Mouse (Mus musculus): ENCODE results near the gene Robo2. TPM values are rescaled to one million over a fixed set of nuclear protein-coding genes. Genes with fewer than 3 reads are reported as not detected.

The Robo2 gene
- polyA plus RNA-seq, 1 experiment from 2014 or later: 31.5 TPM

GRCm38 (mm10) chr16:74237411-74237930 is 174.2 kb downstream of the Robo2 start:
- no peak overlapping the region for H3K9ac ChIP-seq (ENCODE audit: low read length)
- no peak overlapping the region for H3K4me2 ChIP-seq (ENCODE audit: low read depth, low read length)
- WGBS: 89% methylated on average over 2 of the region's 2 CpGs

GRCm38 (mm10) chr16:74234393-74235059 is 177.1 kb downstream of the Robo2 start:
- WGBS: 87% methylated on average over 6 of the region's 6 CpGs
- no peak overlapping the region for H3K4me2 ChIP-seq (ENCODE audit: low read depth, low read length)
- no peak overlapping the region for H3K9ac ChIP-seq (ENCODE audit: low read length)

More at GRCm38 (mm10) chr16:74237411-74237930, 174.2 kb downstream of the Robo2 start:
- Histone ChIP-seq H3K27me3 (ENCODE audit: control insufficient read depth, insufficient read depth, low read length) (no peaks in the 10 kb centered on the region), H3K4me1 (ENCODE audit: control insufficient read depth, insufficient read depth, low read length) (no peaks in the 10 kb centered on the region), H3K27ac (ENCODE audit: low read length) (no peak overlapping the region), H3K36me3 (ENCODE audit: control insufficient read depth, insufficient read depth, low read length) (no peaks in the 10 kb centered on the region), H3K9me3 (replicated peaks; ENCODE audit: control insufficient read depth, low read length) (no peaks in the 10 kb centered on the region), H3K4me3 (replicated peaks; ENCODE audit: low read length) (no peak overlapping the region)
- ATAC-seq (ENCODE audit: insufficient read depth, low FRiP score): no peak

GRCm38 (mm10) chr16:74233596-74233995 is 178.0 kb downstream of the Robo2 start:
- no peaks in the 10 kb centered on the region for H3K36me3 ChIP-seq (ENCODE audit: control insufficient read depth, insufficient read depth, low read length)
- no peak overlapping the region for H3K4me3 ChIP-seq (replicated peaks; ENCODE audit: low read length)
- no peaks in the 10 kb centered on the region for H3K4me1 ChIP-seq (ENCODE audit: control insufficient read depth, insufficient read depth, low read length)
- no peaks in the 10 kb centered on the region for H3K9me3 ChIP-seq (replicated peaks; ENCODE audit: control insufficient read depth, low read length)
- H3K27ac ChIP-seq (ENCODE audit: low read length): no peak overlapping the region
- WGBS: 69% methylated on average over 5 of the region's 5 CpGs
- no peak overlapping the region for H3K9ac ChIP-seq (ENCODE audit: low read length)
- no peak for ATAC-seq (ENCODE audit: insufficient read depth, low FRiP score)
- no peak overlapping the region for H3K4me2 ChIP-seq (ENCODE audit: low read depth, low read length)
- H3K27me3 ChIP-seq (ENCODE audit: control insufficient read depth, insufficient read depth, low read length): no peaks in the 10 kb centered on the region

More at GRCm38 (mm10) chr16:74234393-74235059, 177.1 kb downstream of the Robo2 start:
- no peak for ATAC-seq (ENCODE audit: insufficient read depth, low FRiP score)
- H3K27me3 ChIP-seq (ENCODE audit: control insufficient read depth, insufficient read depth, low read length): no peaks in the 10 kb centered on the region
- H3K4me1 ChIP-seq (ENCODE audit: control insufficient read depth, insufficient read depth, low read length): no peaks in the 10 kb centered on the region
- no peaks in the 10 kb centered on the region for H3K9me3 ChIP-seq (replicated peaks; ENCODE audit: control insufficient read depth, low read length)
- H3K36me3 ChIP-seq (ENCODE audit: control insufficient read depth, insufficient read depth, low read length): no peaks in the 10 kb centered on the region
- H3K4me3 ChIP-seq (replicated peaks; ENCODE audit: low read length): no peak overlapping the region
- no peak overlapping the region for H3K27ac ChIP-seq (ENCODE audit: low read length)

- Histone ChIP-seq H3K4me2 (ENCODE audit: low read depth, low read length) (no peak overlapping the region), H3K4me3 (replicated peaks; ENCODE audit: low read length) (no peak overlapping the region), H3K9me3 (replicated peaks; ENCODE audit: control insufficient read depth, low read length) (no peaks in the 10 kb centered on the region), H3K36me3 (ENCODE audit: control insufficient read depth, insufficient read depth, low read length) (no peaks in the 10 kb centered on the region), H3K27me3 (ENCODE audit: control insufficient read depth, insufficient read depth, low read length) (no peaks in the 10 kb centered on the region), H3K4me1 (ENCODE audit: control insufficient read depth, insufficient read depth, low read length) (no peaks in the 10 kb centered on the region), H3K27ac (ENCODE audit: low read length) (no peak overlapping the region), H3K9ac (ENCODE audit: low read length) (no peak overlapping the region)
- no peak for ATAC-seq (ENCODE audit: insufficient read depth, low FRiP score)
Observed at GRCm38 (mm10) chr16:74227285-74227684, 184.3 kb downstream of the Robo2 start.

GRCm38 (mm10) chr16:74225423-74226272 is 186.0 kb downstream of the Robo2 start:
- Histone ChIP-seq H3K4me1 (ENCODE audit: control insufficient read depth, insufficient read depth, low read length) (no peaks in the 10 kb centered on the region), H3K27ac (ENCODE audit: low read length) (no peak overlapping the region), H3K9me3 (replicated peaks; ENCODE audit: control insufficient read depth, low read length) (no peaks in the 10 kb centered on the region), H3K4me2 (ENCODE audit: low read depth, low read length) (no peak overlapping the region), H3K9ac (ENCODE audit: low read length) (no peak overlapping the region), H3K36me3 (ENCODE audit: control insufficient read depth, insufficient read depth, low read length) (no peaks in the 10 kb centered on the region), H3K27me3 (ENCODE audit: control insufficient read depth, insufficient read depth, low read length) (no peaks in the 10 kb centered on the region), H3K4me3 (replicated peaks; ENCODE audit: low read length) (no peak overlapping the region)
- 84% methylated on average over 7 of the region's 7 CpGs for WGBS
- ATAC-seq (ENCODE audit: insufficient read depth, low FRiP score): no peak

- no peaks in the 10 kb centered on the region for H3K36me3 ChIP-seq (ENCODE audit: control insufficient read depth, insufficient read depth, low read length)
- no peak overlapping the region for H3K27ac ChIP-seq (ENCODE audit: low read length)
- 64% methylated on average over 5 of the region's 5 CpGs for WGBS
- H3K4me1 ChIP-seq (ENCODE audit: control insufficient read depth, insufficient read depth, low read length): no peaks in the 10 kb centered on the region
- H3K9ac ChIP-seq (ENCODE audit: low read length): no peak overlapping the region
- H3K27me3 ChIP-seq (ENCODE audit: control insufficient read depth, insufficient read depth, low read length): no peaks in the 10 kb centered on the region
- no peak for ATAC-seq (ENCODE audit: insufficient read depth, low FRiP score)
- H3K4me3 ChIP-seq (replicated peaks; ENCODE audit: low read length): no peak overlapping the region
- H3K4me2 ChIP-seq (ENCODE audit: low read depth, low read length): no peak overlapping the region
- no peaks in the 10 kb centered on the region for H3K9me3 ChIP-seq (replicated peaks; ENCODE audit: control insufficient read depth, low read length)
Observed at GRCm38 (mm10) chr16:74222501-74222900, 189.1 kb downstream of the Robo2 start.

- no peaks in the 10 kb centered on the region for H3K9me3 ChIP-seq (replicated peaks; ENCODE audit: control insufficient read depth, low read length)
- no peak overlapping the region for H3K27ac ChIP-seq (ENCODE audit: low read length)
- H3K36me3 ChIP-seq (ENCODE audit: control insufficient read depth, insufficient read depth, low read length): no peaks in the 10 kb centered on the region
- 68% methylated on average over 1 of the region's 1 CpGs for WGBS
- H3K4me2 ChIP-seq (ENCODE audit: low read depth, low read length): no peak overlapping the region
- H3K4me3 ChIP-seq (replicated peaks; ENCODE audit: low read length): no peak overlapping the region
- no peak for ATAC-seq (ENCODE audit: insufficient read depth, low FRiP score)
- no peak overlapping the region for H3K9ac ChIP-seq (ENCODE audit: low read length)
- H3K4me1 ChIP-seq (ENCODE audit: control insufficient read depth, insufficient read depth, low read length): no peaks in the 10 kb centered on the region
- H3K27me3 ChIP-seq (ENCODE audit: control insufficient read depth, insufficient read depth, low read length): no peaks in the 10 kb centered on the region
Observed at GRCm38 (mm10) chr16:74216879-74217415, 194.7 kb downstream of the Robo2 start.

GRCm38 (mm10) chr16:74215791-74216190 is 195.8 kb downstream of the Robo2 start:
- no peak overlapping the region for H3K9ac ChIP-seq (ENCODE audit: low read length)
- no peak overlapping the region for H3K4me3 ChIP-seq (replicated peaks; ENCODE audit: low read length)
- no peak overlapping the region for H3K27ac ChIP-seq (ENCODE audit: low read length)
- no peaks in the 10 kb centered on the region for H3K4me1 ChIP-seq (ENCODE audit: control insufficient read depth, insufficient read depth, low read length)
- 90% methylated on average over 13 of the region's 13 CpGs for WGBS
- ATAC-seq (ENCODE audit: insufficient read depth, low FRiP score): no peak
- no peaks in the 10 kb centered on the region for H3K27me3 ChIP-seq (ENCODE audit: control insufficient read depth, insufficient read depth, low read length)
- H3K4me2 ChIP-seq (ENCODE audit: low read depth, low read length): no peak overlapping the region
- no peaks in the 10 kb centered on the region for H3K9me3 ChIP-seq (replicated peaks; ENCODE audit: control insufficient read depth, low read length)
- H3K36me3 ChIP-seq (ENCODE audit: control insufficient read depth, insufficient read depth, low read length): no peaks in the 10 kb centered on the region

GRCm38 (mm10) chr16:74200705-74201104 is 210.9 kb downstream of the Robo2 start:
- Histone ChIP-seq H3K9me3 (replicated peaks; ENCODE audit: control insufficient read depth, low read length) (no peaks in the 10 kb centered on the region), H3K36me3 (ENCODE audit: control insufficient read depth, insufficient read depth, low read length) (no peaks in the 10 kb centered on the region), H3K4me2 (ENCODE audit: low read depth, low read length) (no peak overlapping the region), H3K4me3 (replicated peaks; ENCODE audit: low read length) (no peak overlapping the region), H3K27ac (ENCODE audit: low read length) (no peak overlapping the region), H3K27me3 (ENCODE audit: control insufficient read depth, insufficient read depth, low read length) (no peaks in the 10 kb centered on the region), H3K4me1 (ENCODE audit: control insufficient read depth, insufficient read depth, low read length) (no peaks in the 10 kb centered on the region), H3K9ac (ENCODE audit: low read length) (no peak overlapping the region)
- ATAC-seq (ENCODE audit: insufficient read depth, low FRiP score): no peak
- 81% methylated on average over 5 of the region's 5 CpGs for WGBS
